Mouse (Mus musculus): ENCODE measurements around the gene Bmpr2.
A peak's percentile ranks its signal among the peaks of the same experiment; 100 is the strongest.

Bmpr2 gene

GRCm38 (mm10) chr1:59901082-59901876 is 138.1 kb downstream of the Bmpr2 start:
- DNase-seq (ENCODE audit: low spot score): no peak

GRCm38 (mm10) chr1:59902634-59903033 is 139.4 kb downstream of the Bmpr2 start:
- no peak for DNase-seq (ENCODE audit: low spot score)

DNA sequence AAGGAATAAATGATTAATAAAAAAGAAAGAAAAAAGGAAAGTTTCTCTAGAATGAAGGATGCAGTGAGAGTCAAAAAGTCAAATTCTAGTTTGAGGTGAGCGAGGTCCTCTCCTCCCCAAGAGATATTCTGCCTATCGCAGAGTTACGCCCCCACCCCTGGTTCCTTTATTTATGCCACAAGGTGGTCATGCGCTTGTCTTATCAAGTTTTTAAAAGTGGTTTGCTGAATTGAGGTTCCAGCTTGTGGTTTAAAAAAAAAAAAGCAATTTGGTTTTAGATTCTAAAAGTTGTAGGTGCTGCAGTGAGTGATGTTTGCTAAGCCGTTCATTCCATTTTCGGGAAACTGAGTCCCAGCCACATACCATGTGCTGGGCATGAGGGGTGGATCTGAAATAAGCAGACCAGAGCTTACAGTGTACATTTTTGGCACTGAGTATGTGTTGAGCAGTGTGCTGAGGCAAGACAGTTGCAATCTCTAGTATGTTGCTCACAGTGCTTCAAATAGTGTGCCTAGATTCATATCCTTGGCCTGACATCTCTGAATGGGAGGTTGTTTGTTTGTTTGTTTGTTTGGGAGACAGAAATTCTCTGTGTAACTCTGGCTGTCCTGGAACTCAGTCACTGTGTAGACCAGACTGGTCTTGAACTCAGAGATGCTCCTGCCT is 141.6 kb downstream of the Bmpr2 start:
- DNase-seq (ENCODE audit: low spot score): no peak

- DNase-seq (ENCODE audit: low spot score): no peak
These were observed 142.7 kb downstream of the Bmpr2 start for GRCm38 (mm10) chr1:59905916-59906315.

GRCm38 (mm10) chr1:59906819-59907521 is 143.8 kb downstream of the Bmpr2 start:
- DNase-seq (ENCODE audit: low spot score): no peak

- no peak for DNase-seq (ENCODE audit: low spot score)
These were observed 144.5 kb downstream of the Bmpr2 start for GRCm38 (mm10) chr1:59907700-59908099.

GRCm38 (mm10) chr1:59910941-59911340 is 147.7 kb downstream of the Bmpr2 start:
- DNase-seq (ENCODE audit: low spot score): no peak

GRCm38 (mm10) chr1:59912413-59913157 is 149.4 kb downstream of the Bmpr2 start, which contains the start of gene Fam117b:
Gene Fam117b (plus strand): TSS chr1:59913006.
- peak; percentile 91 for DNase-seq (ENCODE audit: low spot score)

DNA sequence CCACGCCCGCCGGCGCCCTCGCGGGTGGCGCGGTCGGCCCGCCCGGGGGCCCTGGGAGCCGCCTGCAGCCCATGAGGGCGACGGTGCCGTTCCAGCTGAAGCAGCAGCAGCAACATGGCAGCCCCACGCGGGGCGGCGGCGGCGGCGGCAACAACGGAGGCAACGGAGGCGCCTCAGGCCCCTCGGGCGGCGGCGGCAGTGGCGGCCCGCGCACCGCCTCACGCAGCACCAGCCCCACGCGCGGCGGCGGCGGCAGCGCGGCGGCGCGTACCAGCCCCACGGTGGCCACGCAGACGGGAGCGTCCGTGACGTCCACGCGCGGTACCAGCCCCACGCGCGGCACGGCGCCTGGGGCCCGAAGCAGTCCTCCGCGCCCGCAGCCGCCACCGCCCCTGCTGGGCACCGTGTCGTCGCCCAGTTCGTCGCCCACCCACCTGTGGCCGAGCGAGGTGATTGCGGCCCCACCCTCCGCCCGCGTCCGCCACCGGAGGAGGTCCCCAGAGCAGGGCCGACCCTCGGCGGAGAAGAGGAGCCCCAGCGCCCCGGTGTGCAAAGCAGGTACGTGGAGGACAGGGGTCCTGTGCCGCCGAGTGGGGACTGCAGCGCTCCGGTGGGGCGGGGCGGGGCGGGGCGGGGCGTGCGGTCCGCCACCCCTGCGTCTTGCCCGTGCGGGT is 150.1 kb downstream of the Bmpr2 start:
- DNase-seq (ENCODE audit: low spot score): no peak

DNA sequence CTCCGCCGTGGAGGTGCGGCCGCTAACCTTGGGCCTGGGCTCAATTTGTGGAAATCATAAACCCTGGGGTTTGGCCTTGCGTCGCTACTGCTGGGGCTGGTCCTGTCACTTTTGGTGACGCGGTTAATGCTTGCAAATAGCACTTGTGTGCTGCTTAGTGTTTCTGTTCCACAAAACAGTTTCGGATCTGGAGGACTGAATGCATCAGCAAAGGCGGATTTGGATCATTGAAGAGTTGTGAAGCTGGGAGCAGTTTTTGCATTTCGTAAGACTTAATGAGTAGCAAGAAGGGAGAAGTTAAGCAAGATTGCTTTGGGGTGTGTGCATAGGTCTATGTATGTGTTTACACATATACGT is 150.6 kb downstream of the Bmpr2 start:
- DNase-seq (ENCODE audit: low spot score): no peak

DNA sequence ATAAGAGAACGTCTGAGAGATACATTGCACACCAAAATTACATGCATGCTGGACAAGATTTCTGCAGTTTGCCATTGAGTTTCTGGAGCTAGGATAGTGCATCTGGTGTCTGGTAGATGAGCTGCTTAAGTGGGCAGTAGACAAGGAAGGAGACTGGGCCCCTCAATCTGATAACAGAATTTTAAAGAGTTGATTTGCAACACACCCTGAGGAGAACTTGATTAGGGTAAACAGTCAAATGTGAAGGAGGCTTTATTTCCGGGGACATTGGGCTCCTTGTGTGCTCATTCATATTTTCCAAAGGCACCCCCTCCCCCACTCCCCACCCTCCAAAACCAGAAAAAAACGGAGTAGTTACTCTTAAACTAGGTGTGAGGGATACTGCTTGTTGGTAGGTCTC is 151.6 kb downstream of the Bmpr2 start:
- DNase-seq (ENCODE audit: low spot score): no peak

- DNase-seq (ENCODE audit: low spot score): no peak
These were observed 152.8 kb downstream of the Bmpr2 start for GRCm38 (mm10) chr1:59915843-59916610.

DNA sequence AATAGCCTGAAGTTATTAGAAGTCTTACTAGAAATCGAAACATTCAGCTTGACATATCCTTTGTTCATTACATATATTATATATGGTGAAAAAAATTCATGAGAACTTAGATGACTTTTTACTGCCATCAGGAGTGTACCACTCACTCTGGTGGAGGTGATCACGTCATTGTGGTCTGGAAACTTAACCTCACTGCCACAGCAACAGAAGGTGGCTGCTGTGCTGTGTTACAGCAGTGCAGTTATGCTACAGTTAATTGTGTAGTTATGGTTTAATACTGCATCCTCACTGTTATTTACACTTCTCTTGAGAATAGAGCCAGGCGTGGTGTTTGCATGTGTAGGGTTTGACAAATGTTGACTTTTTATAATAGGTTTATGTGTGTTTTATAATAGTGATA is 154.2 kb downstream of the Bmpr2 start:
- DNase-seq (ENCODE audit: low spot score): no peak

- no peak for DNase-seq (ENCODE audit: low spot score)
These were observed 154.9 kb downstream of the Bmpr2 start for GRCm38 (mm10) chr1:59918075-59918474.

GRCm38 (mm10) chr1:59923201-59923600 is 160.0 kb downstream of the Bmpr2 start:
- DNase-seq (ENCODE audit: low spot score): no peak

DNA sequence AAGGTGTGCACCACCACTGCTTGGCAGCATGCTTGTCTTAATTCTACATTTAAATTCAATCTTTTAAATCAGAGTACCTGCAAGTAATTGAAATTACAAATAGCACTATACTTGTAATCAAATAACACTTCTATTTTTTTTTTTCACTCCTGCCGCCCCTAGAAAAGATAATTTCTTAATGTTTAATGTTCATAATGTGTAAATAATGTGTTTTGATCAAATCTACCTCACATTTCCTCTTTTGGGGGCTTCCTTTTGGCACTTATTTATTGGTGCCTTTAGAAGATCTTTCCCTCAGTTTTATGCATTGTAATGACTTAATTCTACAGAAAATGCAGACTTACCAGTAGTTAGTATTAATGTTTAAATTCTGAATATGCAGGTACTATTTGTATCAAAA is 160.5 kb downstream of the Bmpr2 start:
- DNase-seq (ENCODE audit: low spot score): no peak

- no peak for DNase-seq (ENCODE audit: low spot score)
These were observed 161.2 kb downstream of the Bmpr2 start for GRCm38 (mm10) chr1:59924411-59924810.

DNA sequence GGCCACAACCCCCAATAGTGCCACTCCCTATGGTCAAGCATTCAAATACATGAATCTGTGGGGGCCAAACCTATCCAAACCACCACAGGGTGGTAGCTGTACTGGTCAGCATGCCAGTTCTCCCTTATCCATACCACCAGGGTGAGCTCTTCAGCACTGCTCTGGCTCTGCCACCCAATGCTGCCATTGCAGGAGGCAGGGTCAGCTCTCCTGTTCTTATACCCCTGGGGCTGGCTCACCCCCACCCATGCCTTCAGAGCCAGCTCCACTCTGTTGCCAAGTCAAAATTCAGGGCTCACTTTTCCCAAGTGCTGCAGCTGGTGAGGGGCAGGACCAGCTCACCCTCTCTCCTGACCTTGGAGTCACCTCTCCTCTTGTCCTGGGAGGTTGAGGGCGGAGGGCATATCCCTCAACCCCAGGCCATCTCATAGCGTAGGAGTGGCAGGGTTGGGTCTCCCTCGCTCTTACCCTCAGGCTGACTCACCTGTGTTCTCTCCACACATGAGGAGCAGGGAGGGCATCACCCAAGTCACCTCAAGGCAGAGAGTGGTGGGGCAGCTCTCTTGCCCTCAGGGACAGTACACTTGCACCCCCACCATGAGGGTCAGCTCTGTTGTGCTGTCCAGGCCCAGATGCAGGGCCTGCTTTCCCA is 162.9 kb downstream of the Bmpr2 start:
- DNase-seq (ENCODE audit: low spot score): no peak

GRCm38 (mm10) chr1:59927131-59927680 is 164.0 kb downstream of the Bmpr2 start:
- DNase-seq (ENCODE audit: low spot score): no peak
